8 mouse cellular contexts compared by ENCODE assay signal in genomic region chr15:82911001-82911964, GRCm38 (mm10).
DNase-seq lines count a peak whose midpoint lies in the region; ATAC-seq and TF ChIP-seq lines count a peak whose summit lies in the region.

No protein-coding gene starts in this region.

- no peaks in the 10 kb centered on the region for H3K9me3 ChIP-seq in heart, embryonic 14.5 days (ENCODE audit: control insufficient read depth, low read length)
- no peaks in the 10 kb centered on the region for H3K9me3 ChIP-seq in forebrain, postnatal 0 days (ENCODE audit: low read length)
- no peaks in the 10 kb centered on the region for H3K9me3 ChIP-seq in midbrain, embryonic 10.5 days (replicated peaks)

- peak overlapping the region; percentile 70 for H3K4me2 ChIP-seq in heart, embryonic 14.5 days (ENCODE audit: low read length)
- H3K4me2 ChIP-seq in forebrain, postnatal 0 days (ENCODE audit: low read depth) = peak overlapping the region; percentile 79

- WGBS in heart, embryonic 14.5 days = 23% methylated on average over 43 of the region's 44 CpGs
- 7% methylated on average over 44 of the region's 44 CpGs for WGBS in forebrain, postnatal 0 days
- 4% methylated on average over 44 of the region's 44 CpGs for WGBS in midbrain, embryonic 10.5 days

- peaks cover 12 to 23% of the 10 kb centered on the region in 2 experiments for H3K4me1 ChIP-seq in heart, embryonic 14.5 days (ENCODE audit: control insufficient read depth in 2 of 2, insufficient read depth in 2 of 2, low read length in 2 of 2)
- peaks cover 10% of the 10 kb centered on the region for H3K4me1 ChIP-seq in cortical plate, adult 2 months (ENCODE audit: control insufficient read depth, insufficient read depth, low read length)
- peaks cover 16% of the 10 kb centered on the region for H3K4me1 ChIP-seq in forebrain, postnatal 0 days (ENCODE audit: insufficient read depth)
- H3K4me1 ChIP-seq in midbrain, embryonic 10.5 days = peaks cover 90% of the 10 kb centered on the region

- H3K9ac ChIP-seq in heart, embryonic 14.5 days (ENCODE audit: low read length) = peak overlapping the region; percentile 31
- peak overlapping the region; percentile 54 for H3K9ac ChIP-seq in forebrain, postnatal 0 days

- no peak overlapping the region for H3K27ac ChIP-seq in heart, embryonic 14.5 days (replicated peaks in 1 of 2; ENCODE audit: control insufficient read depth in 1 of 2, insufficient read depth in 1 of 2, low read depth in 2 of 2, low read length in 2 of 2)
- H3K27ac ChIP-seq in cortical plate, adult 2 months (ENCODE audit: insufficient read depth, low read length) = peak overlapping the region; percentile 46; the same call in 1 of the 2 replicates
- peak overlapping the region; percentile 66 for H3K27ac ChIP-seq in forebrain, postnatal 0 days (ENCODE audit: low read depth, low read length)
- H3K27ac ChIP-seq in midbrain, embryonic 10.5 days (replicated peaks) = peak overlapping the region; percentile 90

- DNase-seq in heart, postnatal 4 days = no peak
- DNase-seq in forebrain, postnatal 0 days = no peak
- DNase-seq in midbrain, embryonic 10.5 days (ENCODE audit: low spot score) = peak; percentile 89
- no peak for DNase-seq in adrenal gland, postnatal 10 days
- no peak for DNase-seq in ovary, adult 18-20 months (ENCODE audit: low spot score)

- TF ChIP-seq POLR2A in cortical plate, adult 2 months (IDR thresholded peaks at IDR 0.05; ENCODE audit: extremely low read depth, insufficient read depth, low read length) = no peak

- H3K4me3 ChIP-seq in heart, embryonic 14.5 days (ENCODE audit: control insufficient read depth in 1 of 2, insufficient read depth in 1 of 2, low read depth in 1 of 2, low read length in 2 of 2) = peak overlapping the region; percentile 19 to 32; a peak in 3 of 4 replicates
- peak overlapping the region; percentile 48 for H3K4me3 ChIP-seq in cortical plate, adult 2 months (ENCODE audit: insufficient read depth, low read length)
- H3K4me3 ChIP-seq in forebrain, postnatal 0 days (ENCODE audit: low read depth, low read length) = peak overlapping the region; percentile 38
- peak overlapping the region; percentile 59 for H3K4me3 ChIP-seq in midbrain, embryonic 10.5 days

- H3K27me3 ChIP-seq in heart, embryonic 14.5 days (ENCODE audit: control insufficient read depth, insufficient read depth, low read length) = peaks cover 43% of the 10 kb centered on the region
- H3K27me3 ChIP-seq in forebrain, postnatal 0 days (ENCODE audit: insufficient read depth, low read length) = no peaks in the 10 kb centered on the region
- H3K27me3 ChIP-seq in midbrain, embryonic 10.5 days (ENCODE audit: low read depth, poor library complexity, severe bottlenecking) = peaks cover 96% of the 10 kb centered on the region

- H3K36me3 ChIP-seq in heart, embryonic 14.5 days (ENCODE audit: control insufficient read depth, insufficient read depth, low read length) = no peaks in the 10 kb centered on the region
- H3K36me3 ChIP-seq in forebrain, postnatal 0 days (ENCODE audit: insufficient read depth) = no peaks in the 10 kb centered on the region
- no peaks in the 10 kb centered on the region for H3K36me3 ChIP-seq in midbrain, embryonic 10.5 days

- no peak for TF ChIP-seq CTCF in cortical plate, adult 2 months (IDR thresholded peaks at IDR 0.05; ENCODE audit: extremely low read depth, insufficient read depth, low read length)
- no peak for TF ChIP-seq CTCF in forebrain, postnatal 0 days (IDR thresholded peaks at IDR 0.05; ENCODE audit: low read depth)

- ATAC-seq in heart, embryonic 14.5 days (ENCODE audit: insufficient number of reproducible peaks, insufficient read depth, low FRiP score, low read depth) = no peak
- peak; percentile 55 for ATAC-seq in forebrain, postnatal 0 days
- no peak for ATAC-seq in inflammation-experienced regulatory T-cells, adult 6 months

Comparison
In these comparisons a context has a peak if more than half of its experiments do, and no peak if none do; other contexts are left out.
1. H3K27ac ChIP-seq: peak in cortical plate, adult 2 months (single experiment), forebrain, postnatal 0 days (single experiment) and midbrain, embryonic 10.5 days (single experiment); none in heart, embryonic 14.5 days (0 of 2).
2. Peak in every context shown above with its lines, with median percentiles within 50 percentile points of each other: H3K4me3 ChIP-seq.